Mouse (Mus musculus): ENCODE measurements around the gene Rasa2. TPM values are rescaled to one million over a fixed set of nuclear protein-coding genes. Genes with fewer than 3 reads are reported as not detected.
"Not testable (repeated sequence)": the region's sequence is repeated elsewhere in the genome, so short reads cannot be mapped to it uniquely, and the experiment has no call there.

Rasa2 gene
- total RNA-seq, 4 experiments from 2014 or later = 31.5 to 38.3 (median 36.4) TPM

GRCm38 (mm10) chr9:96529961-96530673 is 101.3 kb downstream of the Rasa2 start:
- no peak for DNase-seq (ENCODE audit: low spot score in 2 of 2)

GRCm38 (mm10) chr9:96526011-96526410 is 105.4 kb downstream of the Rasa2 start:
- DNase-seq (ENCODE audit: low spot score in 2 of 2) = no peak

GRCm38 (mm10) chr9:96524972-96525506 is 106.4 kb downstream of the Rasa2 start, which contains the start of gene Gm28729:
Gene Gm28729, minus strand, starts transcription at chr9:96525264.
- DNase-seq (ENCODE audit: low spot score in 2 of 2) = no peak

- DNase-seq (ENCODE audit: low spot score in 2 of 2) = no peak
Observed at GRCm38 (mm10) chr9:96523148-96523547, 108.3 kb downstream of the Rasa2 start.

GRCm38 (mm10) chr9:96521574-96521973 is 109.8 kb downstream of the Rasa2 start:
- not testable (repeated sequence) for DNase-seq (ENCODE audit: low spot score in 2 of 2)

GRCm38 (mm10) chr9:96517429-96517828 is 114.0 kb downstream of the Rasa2 start:
- DNase-seq (ENCODE audit: low spot score in 2 of 2) = no peak

GRCm38 (mm10) chr9:96516806-96517205 is 114.6 kb downstream of the Rasa2 start:
- no peak for DNase-seq (ENCODE audit: low spot score in 2 of 2)

- DNase-seq (ENCODE audit: low spot score in 2 of 2) = no peak
Observed at GRCm38 (mm10) chr9:96515737-96516136, 115.7 kb downstream of the Rasa2 start.

GRCm38 (mm10) chr9:96514278-96514677 is 117.1 kb downstream of the Rasa2 start:
- no peak for DNase-seq (ENCODE audit: low spot score in 2 of 2)

- DNase-seq (ENCODE audit: low spot score in 2 of 2) = peak; percentile 36 to 38
Observed at GRCm38 (mm10) chr9:96506011-96506498, 125.4 kb downstream of the Rasa2 start.

- DNase-seq (ENCODE audit: low spot score in 2 of 2) = no peak
Observed at GRCm38 (mm10) chr9:96505156-96505555, 126.3 kb downstream of the Rasa2 start.

GRCm38 (mm10) chr9:96504116-96504895 is 127.1 kb downstream of the Rasa2 start:
- no peak for DNase-seq (ENCODE audit: low spot score in 2 of 2)

- peak in 1 of 2 experiments; percentile 17 for DNase-seq (ENCODE audit: low spot score in 2 of 2)
Observed at GRCm38 (mm10) chr9:96502856-96503610, 128.4 kb downstream of the Rasa2 start.

GRCm38 (mm10) chr9:96501217-96501616 is 130.2 kb downstream of the Rasa2 start:
- DNase-seq (ENCODE audit: low spot score in 2 of 2) = no peak

- DNase-seq (ENCODE audit: low spot score in 2 of 2) = no peak
Observed at GRCm38 (mm10) chr9:96493212-96493611, 138.2 kb downstream of the Rasa2 start.

GRCm38 (mm10) chr9:96491810-96492209 is 139.6 kb downstream of the Rasa2 start:
- DNase-seq (ENCODE audit: low spot score in 2 of 2) = peak in 1 of 2 experiments; percentile 17

Other genes with a start within 250 kb of the Rasa2 start
- gene Rnf7, start 152.9 kb downstream of the Rasa2 start, total RNA-seq (2022) = 10 to 100 TPM; 53.7 to 67.2 (median 60.0) TPM
- gene Gm28729, start 106.4 kb downstream of the Rasa2 start, total RNA-seq (2022) = under 1 TPM in 3 of 4 experiments, not detected in 1; 0.21 to 0.49 (median 0.23) TPM
- 10 to 100 TPM; 57.5 to 68.1 (median 62.3) TPM for gene Zbtb38, start 121.2 kb upstream of the Rasa2 start, total RNA-seq (2022)

Measured in layer of hippocampus, adult 8-10 months (tissue).